Mouse (Mus musculus): ENCODE measurements around the gene Kcnk4.

Gene Kcnk4

DNA sequence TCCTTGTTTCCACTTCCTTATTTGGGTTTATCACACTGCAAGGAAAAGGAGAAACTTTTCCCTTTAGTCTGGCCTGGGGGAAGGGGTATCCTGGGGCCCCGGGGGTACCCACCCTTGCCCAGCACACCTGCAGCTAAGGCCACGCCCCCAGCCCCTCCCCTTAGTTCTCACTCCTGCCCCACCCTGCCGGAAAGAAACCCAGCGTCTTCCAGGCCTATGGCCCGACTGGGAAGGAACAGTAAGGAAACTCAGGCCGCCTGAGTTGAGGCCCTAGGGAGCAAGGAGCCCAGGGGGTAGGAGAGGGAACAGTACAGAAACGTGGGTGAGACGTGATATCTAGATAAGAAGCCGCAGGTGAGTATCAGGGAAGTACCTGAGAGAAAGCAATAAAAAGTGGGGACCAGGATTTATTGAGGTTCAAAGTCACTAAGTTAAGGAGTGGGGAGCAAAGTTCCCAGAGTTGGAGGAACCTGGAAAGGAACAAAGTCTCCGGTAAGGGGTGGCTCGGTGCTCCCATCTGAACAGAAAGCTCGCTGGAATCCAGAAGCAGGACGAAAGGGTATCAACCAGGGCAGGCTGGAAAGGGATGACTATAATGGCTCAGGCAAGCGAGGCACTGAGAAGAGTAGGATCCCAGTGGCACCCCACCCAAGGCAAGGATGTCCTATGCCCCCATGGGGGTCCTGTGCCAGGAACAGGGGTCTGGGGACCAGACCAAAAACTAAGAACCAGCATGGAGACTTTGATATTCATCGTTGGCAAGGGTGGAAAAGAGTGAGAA is 34.4 kb upstream of the Kcnk4 start:
- DNase-seq, result no peak

- DNase-seq, result no peak
These were observed 22.1 kb upstream of the Kcnk4 start for GRCm38 (mm10) chr19:6956461-6956860.

GRCm38 (mm10) chr19:6955424-6955823 is 21.1 kb upstream of the Kcnk4 start:
- DNase-seq, result no peak

GRCm38 (mm10) chr19:6954046-6954445 is 19.7 kb upstream of the Kcnk4 start:
- DNase-seq, result peak in 1 of 2 experiments; percentile 66

- DNase-seq, result no peak
These were observed 18.4 kb upstream of the Kcnk4 start for GRCm38 (mm10) chr19:6952712-6953037.

GRCm38 (mm10) chr19:6951994-6952711 is 17.8 kb upstream of the Kcnk4 start:
- DNase-seq, result peak; percentile 77 to 79

- DNase-seq, result peak; percentile 91 to 93
These were observed 17.2 kb upstream of the Kcnk4 start for GRCm38 (mm10) chr19:6951381-6951968.

DNA sequence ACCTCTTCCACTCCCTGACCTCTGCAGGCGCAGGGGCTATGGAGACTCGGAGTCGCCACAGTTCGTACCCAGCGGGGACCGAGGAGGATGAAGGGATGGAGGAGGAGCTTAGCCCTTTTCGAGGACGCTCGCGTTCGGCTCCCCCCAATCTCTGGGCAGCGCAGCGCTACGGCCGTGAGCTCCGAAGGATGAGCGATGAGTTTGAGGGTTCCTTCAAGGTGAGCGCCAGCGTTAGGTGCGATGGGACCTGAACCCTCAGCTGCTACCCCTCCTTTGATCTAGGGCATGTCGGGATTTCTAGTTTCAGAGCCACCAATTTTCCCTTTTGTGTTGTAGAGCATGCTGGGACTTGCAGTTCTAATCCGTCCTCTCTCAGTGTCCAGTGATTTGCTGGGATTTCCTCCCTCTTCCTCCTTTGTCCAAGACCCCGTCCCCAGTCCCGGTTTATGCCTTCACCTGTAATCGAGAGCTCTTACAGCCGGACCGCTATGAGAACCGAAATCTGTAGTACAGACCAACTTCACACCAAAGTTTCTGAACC is 16.4 kb upstream of the Kcnk4 start:
- peak; percentile 59 to 72 for DNase-seq

GRCm38 (mm10) chr19:6949951-6950350 is 15.6 kb upstream of the Kcnk4 start:
- DNase-seq, result no peak

- no peak for DNase-seq
These were observed 15.2 kb upstream of the Kcnk4 start for GRCm38 (mm10) chr19:6949532-6949931.

DNA sequence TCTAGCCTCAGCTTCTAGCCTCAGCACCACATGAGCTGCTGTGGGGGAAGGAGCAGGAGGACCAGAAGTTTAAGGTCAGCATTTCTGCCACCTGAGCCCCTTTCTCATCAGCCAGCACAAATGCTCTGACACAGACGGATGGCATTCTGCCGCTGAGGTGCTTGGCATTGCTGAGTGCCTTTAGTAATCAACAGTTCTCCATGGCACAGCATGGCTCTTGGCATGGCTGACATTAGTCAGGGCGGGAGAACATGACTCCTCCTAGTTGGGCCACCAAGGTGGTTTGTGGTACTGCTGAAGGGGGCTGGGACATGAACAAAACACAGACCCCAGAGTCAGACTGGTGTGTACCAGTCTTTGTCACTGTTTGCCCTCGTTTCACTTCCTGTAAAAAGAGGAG is 13.9 kb upstream of the Kcnk4 start:
- DNase-seq, result peak; percentile 90 to 93

GRCm38 (mm10) chr19:6947742-6948141 is 13.4 kb upstream of the Kcnk4 start:
- DNase-seq, result no peak

DNA sequence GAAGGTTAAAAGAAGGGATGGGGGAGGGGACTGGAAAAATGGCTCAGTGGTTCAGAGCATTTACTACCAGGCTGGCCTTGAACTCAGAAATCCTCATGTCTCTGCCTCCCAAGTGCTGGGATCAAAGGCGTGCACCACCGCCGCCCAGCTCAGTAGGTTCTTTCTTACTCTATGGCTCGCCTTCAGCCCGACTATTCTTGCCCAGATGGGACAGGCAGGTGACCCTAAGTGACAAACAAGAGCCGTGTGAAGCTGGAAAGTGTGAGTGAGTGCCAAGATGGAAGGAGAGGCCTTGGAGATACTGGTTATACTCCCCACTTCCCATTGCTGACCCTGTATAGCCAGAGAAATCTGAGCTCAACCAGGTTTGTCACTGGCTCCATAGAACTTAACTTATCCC is 9.4 kb upstream of the Kcnk4 start:
- no peak for DNase-seq

DNA sequence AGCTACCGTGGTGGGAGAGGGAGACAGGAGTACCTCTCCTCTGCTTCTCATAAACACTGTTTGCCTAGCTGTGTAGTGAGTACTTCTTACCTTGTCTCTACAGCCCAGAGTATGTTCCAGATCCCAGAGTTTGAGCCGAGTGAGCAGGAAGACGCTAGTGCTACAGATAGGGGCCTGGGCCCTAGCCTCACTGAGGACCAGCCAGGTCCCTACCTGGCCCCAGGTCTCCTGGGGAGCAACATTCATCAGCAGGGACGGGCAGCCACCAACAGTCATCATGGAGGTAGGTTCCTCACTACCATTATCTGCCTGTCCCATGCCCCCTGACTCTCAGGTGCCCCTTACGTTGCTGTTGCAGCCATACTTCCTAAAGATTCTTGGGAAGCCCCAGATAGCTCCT is 8.4 kb upstream of the Kcnk4 start:
- DNase-seq, result peak in 1 of 2 experiments; percentile 32

- DNase-seq, result peak; percentile 89 to 92
These were observed 8.0 kb upstream of the Kcnk4 start, which contains the start of gene Gpr137 for GRCm38 (mm10) chr19:6942249-6942691. Gene Gpr137 (minus strand): TSS chr19:6942480.

DNA sequence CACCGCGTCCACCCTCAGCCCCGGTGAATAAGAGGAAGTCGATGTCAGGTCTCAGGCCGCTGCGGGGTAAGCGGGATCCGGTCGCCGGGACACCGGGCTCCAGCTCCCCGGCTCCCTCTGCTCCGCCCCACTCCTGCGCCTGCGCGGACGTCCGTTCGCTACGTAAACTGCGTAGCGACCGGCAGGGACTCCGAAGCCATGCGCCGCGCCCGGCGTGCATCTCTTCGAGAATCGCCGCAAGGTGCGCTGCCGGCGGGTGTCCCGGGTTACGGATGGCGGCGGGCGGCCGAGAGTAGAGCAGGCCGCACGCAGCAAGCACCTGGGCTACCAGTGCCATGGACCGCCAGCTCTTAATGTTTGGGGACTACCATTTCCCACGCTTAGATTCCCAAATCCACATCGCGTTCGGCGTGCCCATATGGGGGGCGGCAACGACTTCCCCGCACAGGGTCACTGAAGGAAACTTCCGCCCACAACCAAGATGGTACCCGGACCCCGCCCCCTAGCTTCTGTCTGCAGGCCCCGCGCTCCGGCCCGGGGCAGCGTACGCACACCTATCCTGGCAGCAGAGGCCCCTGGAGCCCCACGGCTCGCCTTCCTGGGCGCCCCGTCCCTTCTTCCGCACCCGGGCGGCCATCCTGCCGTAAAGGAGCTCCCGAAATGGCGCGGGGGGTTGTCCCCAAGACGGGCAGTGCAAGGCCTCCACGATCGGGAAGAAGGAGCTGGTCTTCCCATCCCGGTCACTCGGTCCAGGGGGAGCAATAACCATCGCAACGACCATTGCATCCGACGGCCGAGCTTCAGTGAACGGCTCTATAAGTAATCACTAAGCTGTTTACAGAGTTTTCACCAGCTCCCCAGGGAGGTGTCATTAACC is 7.3 kb upstream of the Kcnk4 start, which contains the start of gene Bad:
TSS of gene Bad (plus strand) at position 490 of the 877 bp plus-strand sequence.
- DNase-seq, result peak; percentile 97 to 98

- peak; percentile 31 to 50 for DNase-seq
These were observed 6.4 kb upstream of the Kcnk4 start for GRCm38 (mm10) chr19:6940396-6941351.

- peak; percentile 33 to 48 for DNase-seq
These were observed 5.0 kb upstream of the Kcnk4 start for GRCm38 (mm10) chr19:6939106-6940002.

DNA sequence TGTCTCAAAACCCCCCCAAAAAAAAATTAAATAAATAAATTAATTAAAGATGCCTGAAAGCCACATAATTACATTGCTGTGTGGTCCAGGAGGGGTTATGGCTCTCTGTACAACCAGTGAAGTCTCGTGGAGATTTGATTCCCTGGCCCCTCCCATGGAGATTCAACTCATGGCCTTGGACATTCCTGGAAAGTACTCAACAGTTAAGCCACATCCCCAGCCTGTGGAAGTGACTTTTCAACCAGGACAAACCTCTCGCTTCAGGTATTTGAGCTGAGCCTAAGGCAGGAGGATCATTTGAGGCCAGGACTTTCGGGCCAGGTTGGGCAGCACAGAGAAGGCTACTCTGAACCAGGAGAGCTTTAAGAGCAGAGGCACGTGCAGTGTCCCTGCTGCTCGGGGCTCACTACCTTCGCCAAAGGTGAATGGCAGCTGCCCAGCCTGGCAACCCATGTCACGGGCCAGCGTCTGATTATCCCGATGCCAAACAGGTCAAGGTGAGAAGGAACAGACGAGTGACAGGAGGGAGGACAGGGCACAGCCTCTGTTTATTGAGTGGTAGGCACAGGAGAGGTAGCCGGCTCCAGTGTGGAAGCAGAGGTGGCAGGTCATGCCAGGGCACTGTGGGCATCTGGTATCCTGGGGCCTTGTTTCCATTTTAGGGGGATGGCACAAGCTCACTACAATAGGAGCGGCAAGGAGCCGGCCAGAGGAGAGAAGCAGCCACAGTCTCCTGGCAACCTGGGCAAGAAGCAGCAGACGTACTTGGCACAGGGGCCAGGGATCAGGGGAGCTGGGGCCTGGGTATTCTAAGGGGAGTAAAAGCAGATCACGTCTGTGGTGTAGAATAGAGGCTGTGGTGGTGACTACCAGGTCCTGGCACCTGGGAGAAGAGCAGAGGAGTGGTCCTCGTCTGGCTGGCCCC is 3.5 kb upstream of the Kcnk4 start:
- peak; percentile 75 to 78 for DNase-seq
